Mouse (Mus musculus) heart, postnatal 0 days (tissue): ENCODE data around the gene Acot7.

Experiments used
- CTCF ChIP-seq: IDR thresholded peaks from 2 replicates; pipeline ENCODE4 v1.5.1; 2016; ENCODE audit warnings: antibody characterized with exemption, control low read depth, low read depth
- EP300 ChIP-seq: IDR thresholded peaks from 2 replicates; pipeline ENCODE4 v1.6.1; 2016; ENCODE audit warnings: antibody characterized with exemption, low read depth

- TF ChIP-seq CTCF (no peak), EP300 (no peak)
These were observed 137.7 kb downstream of the Acot7 start for GRCm38 (mm10) chr4:152315498-152316213.
